Mouse (Mus musculus) embryonic facial prominence, embryonic 14.5 days (tissue): ENCODE results near the gene Gm17555. TPM values are rescaled to one million over a fixed set of nuclear protein-coding genes. Genes with fewer than 3 reads are reported as not detected.

ENCODE experiments used
- polyA plus RNA-seq: library from polyadenylated mRNA; unstranded; fragments of >200 nt; fragmentation: Nextera tagmentation; extraction: Ambion mirVana; gene quantifications from 2 replicates; pipeline ENCODE4 v1.2.1, GENCODE M21; 2014

Gene Gm17555
- polyA plus RNA-seq, 1 experiment from 2014 or later: not detected

Other genes with a start within 250 kb of the Gm17555 start
- 16.1 and 17.6 TPM in 2 replicates for gene Fgf7, start 180.4 kb upstream of the Gm17555 start, polyA plus RNA-seq
- 0.08 TPM in 1 of 2 replicates, not detected in the other for gene Fam227b, start 63.1 kb upstream of the Gm17555 start, polyA plus RNA-seq
- gene Dtwd1, start 63.0 kb upstream of the Gm17555 start, polyA plus RNA-seq: 23.6 and 24.5 TPM in 2 replicates